Mouse (Mus musculus) skeletal muscle tissue, adult 2 months (tissue): ENCODE results near the gene Lgalsl.

Experiments used
- DNase-seq: peaks from one replicate; pipeline ENCODE4 v3.0.0-alpha.2; 2012; ENCODE audit warnings: low read depth, low spot score

Lgalsl gene

GRCm38 (mm10) chr11:20784776-20785175, 46.1 kb downstream of the Lgalsl start:
- DNase-seq = no peak

- DNase-seq = no peak
Measured at GRCm38 (mm10) chr11:20783467-20783866, 47.4 kb downstream of the Lgalsl start.

- DNase-seq = no peak
Measured at GRCm38 (mm10) chr11:20782620-20783019, 48.2 kb downstream of the Lgalsl start.

GRCm38 (mm10) chr11:20780312-20780711, 50.5 kb downstream of the Lgalsl start:
- DNase-seq = no peak

GRCm38 (mm10) chr11:20778861-20779563, 51.8 kb downstream of the Lgalsl start:
- DNase-seq = no peak

GRCm38 (mm10) chr11:20778298-20778697, 52.6 kb downstream of the Lgalsl start:
- DNase-seq = no peak

GRCm38 (mm10) chr11:20776668-20777067, 54.2 kb downstream of the Lgalsl start:
- DNase-seq = no peak
